Mouse (Mus musculus) ES-Bruce4 (cell line): Measurements from ENCODE around the gene Adal.

ENCODE experiments used
- CTCF ChIP-seq: IDR thresholded peaks from one replicate; pipeline ENCODE4 v1.8.1; 2011; ENCODE audit warnings: low read depth, low read length
- EP300 ChIP-seq: IDR thresholded peaks from 2 replicates; pipeline ENCODE4 v1.6.1; 2011; ENCODE audit warnings: low read depth, low read length; ENCODE audit not compliant: insufficient read depth
- POLR2A ChIP-seq: IDR thresholded peaks from one replicate; pipeline ENCODE4 v1.8.1; 2011; ENCODE audit warnings: low read length; ENCODE audit not compliant: insufficient read depth

DNA sequence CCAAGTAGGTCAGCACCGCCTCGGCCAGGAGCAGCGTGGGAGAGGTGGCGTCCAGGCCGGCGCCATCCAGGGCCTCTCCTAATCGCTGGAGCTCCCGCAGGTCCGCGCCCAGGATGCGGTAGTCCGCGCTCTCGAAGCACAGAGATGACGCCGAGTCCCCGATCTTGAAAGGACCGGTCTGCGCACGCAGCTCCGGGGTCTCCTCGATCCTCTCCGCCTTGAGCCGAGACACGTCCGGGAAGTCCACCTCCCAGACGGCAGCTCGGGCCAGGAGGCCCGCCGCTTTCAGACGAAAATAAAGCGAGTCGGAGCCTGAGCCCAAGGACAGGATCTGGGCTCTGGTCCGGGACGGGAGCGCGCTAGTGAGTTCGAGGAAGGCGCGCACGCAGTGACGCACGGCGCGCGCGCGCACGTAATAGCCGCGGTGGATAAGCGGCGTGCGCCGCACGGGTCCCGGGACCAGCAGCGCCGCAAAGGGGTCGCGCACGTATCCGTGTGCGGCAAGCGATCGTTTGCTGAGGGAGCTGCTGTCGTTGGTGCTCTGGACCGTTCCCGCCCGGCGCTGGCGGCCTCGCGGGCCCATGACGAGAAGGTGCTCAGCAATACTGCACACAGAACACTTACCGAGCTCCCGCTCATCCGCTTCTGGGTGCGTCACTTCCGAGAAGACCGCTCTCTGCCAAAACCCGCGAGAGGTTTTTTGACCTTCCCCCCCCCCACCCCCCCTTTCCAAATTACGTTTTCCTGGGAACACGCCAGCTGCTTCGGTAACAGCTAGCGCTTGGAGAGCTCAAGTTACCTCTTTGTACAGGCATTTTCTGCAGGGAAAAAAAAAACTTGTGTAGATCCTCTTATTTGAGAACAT lies at the start of gene Adal, which contains the start of gene Lcmt2:
- TF ChIP-seq POLR2A (peak; percentile 9), CTCF (no peak), EP300 (no peak)
